Mouse (Mus musculus) liver, embryonic 13.5 days (tissue): ENCODE results near the gene Pxk. TPM values are rescaled to one million over a fixed set of nuclear protein-coding genes. Genes with fewer than 3 reads are reported as not detected.

ENCODE experiments used
- ATAC-seq: fragments of 200-750 bp; cut with Nextera tagmentation; 2 replicates; pipeline ENCODE4 v1.8.0; 2017; ENCODE audit warnings: low read depth, mild to moderate bottlenecking, moderate number of reproducible peaks, moderate library complexity
- DNase-seq: peaks from one replicate; pipeline ENCODE4 v3.0.0; 2022
- H3K27ac ChIP-seq: fragments of 300-500 bp; sonication (generic); 2 replicates; pipeline ENCODE4 v1.5.1; 2015; ENCODE audit warnings: moderate library complexity, mild to moderate bottlenecking, inconsistent platforms
- H3K27me3 ChIP-seq: fragments of 300-500 bp; sonication (generic); 2 replicates; pipeline ENCODE4 v1.6.1; 2015; ENCODE audit warnings: mild to moderate bottlenecking, inconsistent platforms
- H3K36me3 ChIP-seq: fragments of 300-500 bp; sonication (generic); 2 replicates; pipeline ENCODE4 v1.6.1; 2015; ENCODE audit warnings: mild to moderate bottlenecking, inconsistent platforms
- H3K4me1 ChIP-seq: fragments of 300-500 bp; sonication (generic); replicated peaks from 2 replicates; pipeline ENCODE4 v1.6.1; 2015; ENCODE audit warnings: inconsistent platforms
- H3K4me2 ChIP-seq: fragments of 300-500 bp; sonication (generic); 2 replicates; pipeline ENCODE4 v1.6.1; 2015; ENCODE audit warnings: inconsistent platforms, mild to moderate bottlenecking, moderate library complexity
- H3K4me3 ChIP-seq: fragments of 300-500 bp; sonication (generic); replicated peaks from 2 replicates; pipeline ENCODE4 v1.5.1; 2015; ENCODE audit warnings: mild to moderate bottlenecking, inconsistent platforms
- H3K9ac ChIP-seq: fragments of 300-500 bp; sonication (generic); 2 replicates; pipeline ENCODE4 v1.6.1; 2015; ENCODE audit warnings: mild to moderate bottlenecking, inconsistent platforms
- H3K9me3 ChIP-seq: fragments of 300-500 bp; sonication (generic); replicated peaks from 2 replicates; pipeline ENCODE4 v1.6.1; 2016; ENCODE audit warnings: inconsistent platforms
- WGBS: fragments of 180-500 bp; shearing (Covaris S2); methylation state at CpG from one replicate; pipeline ENCODE4 v1.1.7; 2015; ENCODE audit not compliant: insufficient replicate concordance; 5-methylcytosine and 5-hydroxymethylcytosine counted together
- polyA plus RNA-seq: library from polyadenylated mRNA; unstranded; fragments of >200 nt; fragmentation: Nextera tagmentation; extraction: Ambion mirVana; gene quantifications from 2 replicates; pipeline ENCODE4 v1.2.1, GENCODE M21; 2015

Pxk gene
- polyA plus RNA-seq, 1 experiment from 2014 or later = 9.7 TPM

DNA sequence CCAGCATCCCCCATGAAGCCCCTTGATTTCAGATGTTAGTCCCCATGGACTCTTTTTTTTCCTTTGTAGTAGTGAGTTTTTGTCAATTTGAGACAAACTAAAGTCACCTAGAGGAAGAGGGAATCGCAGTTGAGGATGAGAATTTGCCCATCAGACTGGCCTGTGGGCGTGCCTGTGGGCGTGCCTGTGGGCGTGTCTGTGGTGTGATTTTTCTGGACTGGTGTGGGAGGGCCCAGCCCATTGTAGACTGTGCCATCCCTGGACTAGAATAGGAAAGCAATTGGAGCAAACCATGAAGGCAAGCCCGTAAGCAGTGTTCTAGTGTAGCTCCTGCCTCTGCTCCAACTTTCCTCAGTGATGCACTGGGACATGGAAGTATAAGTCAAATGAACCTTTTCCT is 78.2 kb downstream of the Pxk start:
- no peak for DNase-seq
- peaks cover 12% of the 10 kb centered on the region for H3K4me1 ChIP-seq
- H3K4me2 ChIP-seq = no peak overlapping the region
- H3K36me3 ChIP-seq = no peaks in the 10 kb centered on the region; the same call in 1 of the 2 replicates
- H3K9me3 ChIP-seq = no peaks in the 10 kb centered on the region
- H3K27me3 ChIP-seq = no peaks in the 10 kb centered on the region
- 28% methylated on average over 5 of the region's 5 CpGs for WGBS
- no peak overlapping the region for H3K9ac ChIP-seq
- ATAC-seq = no peak
- no peak overlapping the region for H3K4me3 ChIP-seq
- no peak overlapping the region for H3K27ac ChIP-seq

GRCm38 (mm10) chr14:8180371-8181035 is 82.5 kb downstream of the Pxk start:
- Histone ChIP-seq H3K4me1 (no peaks in the 10 kb centered on the region), H3K36me3 (no peaks in the 10 kb centered on the region), H3K9ac (no peak overlapping the region), H3K27ac (no peak overlapping the region), H3K4me3 (no peak overlapping the region), H3K27me3 (no peaks in the 10 kb centered on the region), H3K4me2 (no peak overlapping the region), H3K9me3 (no peaks in the 10 kb centered on the region)
- DNase-seq (no peak), ATAC-seq (no peak)
- 60% methylated on average over 4 of the region's 4 CpGs for WGBS

GRCm38 (mm10) chr14:8183330-8183729 is 85.3 kb downstream of the Pxk start:
- no peak overlapping the region for H3K4me3 ChIP-seq
- no peaks in the 10 kb centered on the region for H3K9me3 ChIP-seq
- no peaks in the 10 kb centered on the region for H3K4me1 ChIP-seq
- no peak overlapping the region for H3K4me2 ChIP-seq
- ATAC-seq (no peak), DNase-seq (no peak)
- H3K27ac ChIP-seq = no peak overlapping the region
- WGBS = 41% methylated on average over 3 of the region's 3 CpGs
- no peaks in the 10 kb centered on the region for H3K36me3 ChIP-seq
- no peaks in the 10 kb centered on the region for H3K27me3 ChIP-seq
- H3K9ac ChIP-seq = no peak overlapping the region

- no peaks in the 10 kb centered on the region for H3K9me3 ChIP-seq
- H3K4me2 ChIP-seq = no peak overlapping the region
- no peak overlapping the region for H3K4me3 ChIP-seq
- H3K27ac ChIP-seq = no peak overlapping the region
- H3K36me3 ChIP-seq = no peaks in the 10 kb centered on the region
- H3K27me3 ChIP-seq = no peaks in the 10 kb centered on the region
- WGBS = 71% methylated on average over 6 of the region's 6 CpGs
- ATAC-seq (no peak), DNase-seq (no peak)
- H3K9ac ChIP-seq = no peak overlapping the region
- no peaks in the 10 kb centered on the region for H3K4me1 ChIP-seq
Observed at GRCm38 (mm10) chr14:8186278-8187045, 88.5 kb downstream of the Pxk start.

- H3K27me3 ChIP-seq = no peaks in the 10 kb centered on the region
- DNase-seq = no peak
- H3K4me3 ChIP-seq = no peak overlapping the region
- H3K4me1 ChIP-seq = no peaks in the 10 kb centered on the region
- H3K36me3 ChIP-seq = no peaks in the 10 kb centered on the region
- H3K9me3 ChIP-seq = no peaks in the 10 kb centered on the region
- no peak for ATAC-seq
- H3K4me2 ChIP-seq = no peak overlapping the region
- no peak overlapping the region for H3K27ac ChIP-seq
- H3K9ac ChIP-seq = no peak overlapping the region
- 76% methylated on average over 3 of the region's 3 CpGs for WGBS
Observed at GRCm38 (mm10) chr14:8190556-8190955, 92.5 kb downstream of the Pxk start.

DNA sequence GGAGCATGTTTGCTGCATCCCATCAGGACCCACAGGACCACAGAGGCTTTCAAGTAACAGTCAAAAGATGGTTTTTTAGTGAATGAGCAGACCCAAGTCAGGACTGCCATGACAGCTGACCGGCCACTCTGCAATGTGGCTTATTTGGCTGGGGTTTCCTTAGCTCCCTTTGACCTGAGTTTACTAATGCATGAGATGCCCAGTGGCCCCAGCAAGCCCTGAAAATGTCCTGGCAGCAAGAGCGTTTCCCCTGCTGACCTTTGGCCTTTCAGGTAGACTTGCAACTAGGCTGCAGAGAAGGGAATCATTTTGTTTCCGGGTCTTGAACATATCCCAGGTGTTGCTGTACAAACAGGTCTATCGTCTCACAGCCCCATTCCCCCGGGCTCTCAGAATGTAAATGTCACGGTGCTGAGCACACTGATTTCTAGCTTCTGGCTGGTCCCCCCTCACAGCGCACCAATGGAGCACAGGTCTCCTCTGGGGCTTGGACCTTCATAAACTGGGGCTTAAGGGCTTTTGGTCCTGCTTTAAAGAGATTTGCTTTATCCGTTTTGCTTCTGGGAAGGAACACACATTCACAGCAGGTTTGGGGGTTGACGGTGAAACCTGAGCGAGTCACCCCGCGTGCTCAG is 93.4 kb downstream of the Pxk start:
- Histone ChIP-seq H3K4me1 (no peaks in the 10 kb centered on the region), H3K27me3 (no peaks in the 10 kb centered on the region), H3K9ac (no peak overlapping the region), H3K36me3 (no peaks in the 10 kb centered on the region), H3K9me3 (no peaks in the 10 kb centered on the region), H3K4me2 (no peak overlapping the region), H3K27ac (no peak overlapping the region), H3K4me3 (no peak overlapping the region)
- ATAC-seq (no peak), DNase-seq (no peak)
- WGBS = 67% methylated on average over 12 of the region's 12 CpGs

- Histone ChIP-seq H3K36me3 (no peaks in the 10 kb centered on the region), H3K4me3 (no peak overlapping the region), H3K4me2 (no peak overlapping the region), H3K27ac (no peak overlapping the region), H3K9ac (no peak overlapping the region), H3K9me3 (no peaks in the 10 kb centered on the region), H3K27me3 (no peaks in the 10 kb centered on the region), H3K4me1 (no peaks in the 10 kb centered on the region)
- ATAC-seq = no peak
- DNase-seq = no peak
- WGBS = 72% methylated on average over 6 of the region's 6 CpGs
Observed at GRCm38 (mm10) chr14:8192727-8193126, 94.7 kb downstream of the Pxk start.

- H3K4me3 ChIP-seq = no peak overlapping the region
- DNase-seq = no peak
- no peak overlapping the region for H3K9ac ChIP-seq
- 82% methylated on average over 5 of the region's 5 CpGs for WGBS
- no peaks in the 10 kb centered on the region for H3K4me1 ChIP-seq
- no peak overlapping the region for H3K4me2 ChIP-seq
- H3K9me3 ChIP-seq = no peaks in the 10 kb centered on the region
- H3K27me3 ChIP-seq = no peaks in the 10 kb centered on the region
- ATAC-seq = no peak
- H3K27ac ChIP-seq = no peak overlapping the region
- no peaks in the 10 kb centered on the region for H3K36me3 ChIP-seq
Observed at GRCm38 (mm10) chr14:8200769-8201168, 102.8 kb downstream of the Pxk start.

GRCm38 (mm10) chr14:8201715-8202114 is 103.7 kb downstream of the Pxk start:
- H3K4me3 ChIP-seq = no peak overlapping the region
- no peaks in the 10 kb centered on the region for H3K27me3 ChIP-seq
- DNase-seq (no peak), ATAC-seq (no peak)
- no peak overlapping the region for H3K27ac ChIP-seq
- no peaks in the 10 kb centered on the region for H3K9me3 ChIP-seq
- 55% methylated on average over 3 of the region's 3 CpGs for WGBS
- H3K4me1 ChIP-seq = no peaks in the 10 kb centered on the region
- H3K4me2 ChIP-seq = no peak overlapping the region
- H3K36me3 ChIP-seq = no peaks in the 10 kb centered on the region
- no peak overlapping the region for H3K9ac ChIP-seq

DNA sequence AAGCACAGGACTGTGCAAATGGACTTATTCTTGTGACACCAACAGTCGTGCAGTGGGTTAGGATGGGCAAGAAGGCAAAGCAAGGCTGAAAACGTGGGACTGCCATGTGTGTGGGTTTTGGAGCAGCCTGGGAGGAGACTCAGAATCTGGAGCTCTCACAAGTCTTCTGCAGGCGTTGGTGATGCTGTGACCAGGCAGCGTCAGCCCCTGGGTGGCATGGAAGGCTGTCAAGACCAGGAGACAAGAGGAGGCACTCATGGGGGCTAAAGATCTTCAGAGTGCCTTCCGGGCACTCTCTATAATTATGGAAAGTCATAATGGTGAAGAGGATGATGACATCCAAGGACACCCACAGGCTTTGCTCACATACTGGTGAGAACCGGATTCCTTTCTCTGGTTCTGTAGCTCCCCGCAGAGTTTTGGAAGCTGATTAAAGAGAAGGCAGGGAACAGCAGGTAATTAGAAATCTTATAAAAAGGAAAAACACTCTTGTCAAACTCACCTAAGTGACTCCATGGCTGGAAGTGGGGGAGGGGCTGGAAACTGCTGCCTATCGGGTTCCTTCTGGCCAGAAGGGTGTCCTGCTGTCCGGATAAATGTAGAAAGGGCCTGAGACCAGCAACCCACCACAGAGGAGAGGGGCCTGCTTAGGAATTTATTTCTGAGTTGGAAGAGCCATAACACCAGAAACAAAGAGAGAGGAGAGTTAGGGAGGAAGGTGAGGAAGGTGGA is 108.3 kb downstream of the Pxk start:
- Histone ChIP-seq H3K4me2 (no peak overlapping the region), H3K36me3 (no peaks in the 10 kb centered on the region), H3K27ac (no peak overlapping the region), H3K9me3 (no peaks in the 10 kb centered on the region), H3K9ac (no peak overlapping the region), H3K27me3 (no peaks in the 10 kb centered on the region), H3K4me1 (no peaks in the 10 kb centered on the region), H3K4me3 (no peak overlapping the region)
- DNase-seq = no peak
- ATAC-seq = no peak
- WGBS = 47% methylated on average over 9 of the region's 9 CpGs

DNA sequence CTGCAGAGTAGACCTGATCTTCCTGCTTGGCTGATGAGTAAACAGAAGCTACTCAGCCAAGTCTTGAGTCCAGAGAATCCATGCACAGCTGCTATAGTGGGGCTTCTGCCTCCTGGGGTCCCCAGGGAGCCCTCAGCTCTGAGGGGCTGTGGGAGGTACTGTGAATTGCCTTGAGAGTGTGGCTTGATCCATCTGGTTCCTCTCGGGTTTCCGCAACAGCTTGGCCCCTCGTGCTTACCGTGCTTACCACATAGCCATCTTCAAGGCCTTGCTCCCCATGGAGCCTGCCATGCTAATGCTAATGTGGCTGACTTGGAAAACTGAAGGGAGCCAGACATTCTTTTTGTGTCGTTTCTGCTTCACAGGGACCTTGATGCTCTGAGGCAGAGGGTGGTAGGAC is 109.1 kb downstream of the Pxk start:
- H3K9ac ChIP-seq = no peak overlapping the region
- H3K27me3 ChIP-seq = no peaks in the 10 kb centered on the region
- H3K4me1 ChIP-seq = no peaks in the 10 kb centered on the region
- 49% methylated on average over 5 of the region's 5 CpGs for WGBS
- H3K36me3 ChIP-seq = no peaks in the 10 kb centered on the region
- ATAC-seq = no peak
- H3K4me3 ChIP-seq = no peak overlapping the region
- H3K4me2 ChIP-seq = no peak overlapping the region
- DNase-seq = no peak
- H3K9me3 ChIP-seq = no peaks in the 10 kb centered on the region
- H3K27ac ChIP-seq = no peak overlapping the region
